Mouse (Mus musculus) heart, postnatal 4 days (tissue): Measurements from ENCODE around the gene Ctsz. TPM values are rescaled to one million over a fixed set of nuclear protein-coding genes. Genes with fewer than 3 reads are reported as not detected.

Experiments used
- DNase-seq: peaks from one replicate; pipeline ENCODE4 v3.0.0; 2021
- total RNA-seq, 2 experiments: library from RNA; stranded (reverse); gene quantifications; 2 replicates each; pipeline ENCODE4 v1.2.3; 2021

The Ctsz gene
- total RNA-seq, 2 experiments from 2014 or later, result 49.4 to 50.2 TPM

DNA sequence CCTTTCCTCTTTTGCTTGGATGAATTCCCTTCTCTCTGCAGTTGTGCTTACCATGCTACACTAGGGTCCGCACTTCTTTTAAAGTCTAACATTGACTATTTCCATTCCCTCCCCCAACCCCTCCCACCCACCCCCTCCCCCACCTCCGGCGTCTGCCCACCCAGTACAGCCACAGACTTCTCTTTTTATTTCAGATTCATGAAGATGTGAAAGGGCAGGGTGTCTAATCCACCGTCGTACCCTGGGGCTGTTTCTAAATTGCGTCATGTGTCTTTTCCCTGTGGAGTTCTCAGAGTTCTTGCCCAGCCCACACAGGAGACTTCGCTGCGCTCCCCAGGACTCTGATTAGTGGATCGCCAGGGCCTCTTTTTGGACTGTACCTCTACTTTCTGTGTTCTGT lies 46.3 kb downstream of the Ctsz start:
- DNase-seq, result no peak

DNA sequence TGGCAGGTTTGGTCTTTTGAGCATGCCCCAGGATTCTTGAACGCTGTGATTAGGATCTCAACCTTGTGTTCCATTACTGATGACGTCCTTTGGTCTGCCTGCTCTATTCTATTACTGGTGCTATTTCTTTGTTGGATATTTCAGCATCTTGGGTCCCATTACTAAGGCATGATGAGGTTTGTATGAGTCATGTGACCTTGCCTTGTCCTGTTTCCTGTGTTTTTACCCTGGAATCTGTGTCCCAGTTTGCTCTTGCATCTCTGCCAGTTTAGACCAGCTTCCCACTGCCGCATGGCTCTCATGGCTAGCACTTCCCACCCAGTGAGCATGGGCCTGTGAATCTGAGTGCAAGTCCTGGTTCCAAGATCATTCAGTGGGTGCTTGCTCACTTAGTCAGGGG lies 46.9 kb downstream of the Ctsz start:
- DNase-seq, result no peak

DNA sequence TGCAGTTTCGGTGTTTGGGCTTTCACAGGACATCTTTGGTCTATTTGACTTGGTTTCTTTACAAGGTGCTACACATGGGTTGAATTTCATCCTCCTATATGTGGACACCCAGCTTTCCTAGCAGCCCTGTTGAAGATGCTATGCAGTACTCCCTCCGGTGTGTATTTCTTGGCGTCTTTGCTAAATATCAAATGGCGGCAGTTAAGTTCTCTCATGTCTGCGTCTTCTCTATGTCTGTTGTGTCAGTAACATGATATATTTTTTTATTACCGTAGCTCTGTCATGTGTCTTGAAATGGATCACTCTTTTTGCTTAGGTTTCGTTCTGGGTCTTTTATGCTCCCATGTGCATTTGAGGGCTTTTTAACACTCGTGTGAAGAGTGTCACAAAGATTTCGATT lies 57.8 kb downstream of the Ctsz start:
- no peak for DNase-seq

Other genes starting within 250 kb of the Ctsz start
- gene Gnas, start 154.7 kb downstream of the Ctsz start, total RNA-seq, result 1,000 to 10,000 TPM; 1,794 to 1,822 TPM
- 1 to 10 TPM; 2.2 to 3.4 TPM for gene Gm20721, start 92.3 kb downstream of the Ctsz start, total RNA-seq
- 10 to 100 TPM; 50.5 to 56.3 TPM for gene Nelfcd, start 23.2 kb downstream of the Ctsz start, total RNA-seq
- 1 to 10 TPM; 1.3 to 1.7 TPM for gene Tubb1, start 11.7 kb upstream of the Ctsz start, total RNA-seq
- 1,000 to 10,000 TPM in 1 of 2 experiments, 100 to 1,000 TPM in 1; 968 to 1,079 TPM for gene Atp5e, start 25.1 kb upstream of the Ctsz start, total RNA-seq
- gene Prelid3b, start 34.0 kb upstream of the Ctsz start, total RNA-seq, result 100 to 1,000 TPM in 1 of 2 experiments, 10 to 100 TPM in 1; 96.7 to 106 TPM
- under 1 TPM; 0.10 to 0.18 TPM for gene Zfp831, start 204.5 kb upstream of the Ctsz start, total RNA-seq